Mouse (Mus musculus) neutrophil, adult 83 days (primary cell): ENCODE data around the gene Mcu. TPM values are rescaled to one million over a fixed set of nuclear protein-coding genes. Genes with fewer than 3 reads are reported as not detected.

ENCODE experiments used
- total RNA-seq, 2 experiments: library from RNA; stranded (reverse); gene quantifications; one replicate each; pipeline ENCODE4 v1.2.4; 2023

Mcu gene
- total RNA-seq = 10 to 100 TPM; 58.5 to 59.1 TPM

GRCm38 (mm10) chr10:59616522-59616921, at the start of gene Mcu:
Gene Mcu, minus strand, starts transcription at chr10:59616692.

GRCm38 (mm10) chr10:59615981-59616520, 441 bp downstream of the Mcu start, which contains the start of gene Gm10322:
Gene Gm10322, plus strand, starts transcription at chr10:59616063.

GRCm38 (mm10) chr10:59441735-59442134, 174.8 kb downstream of the Mcu start, which contains the start of gene Oit3:
Gene Oit3, minus strand, starts transcription at chr10:59441778.

GRCm38 (mm10) chr10:59402899-59403792, 213.3 kb downstream of the Mcu start, which contains the start of gene Pla2g12b:
Gene Pla2g12b, plus strand, starts transcription at chr10:59403660.

Other genes with a start within 250 kb of the Mcu start
- gene Gm10273, start 221.1 kb downstream of the Mcu start, total RNA-seq = 10 to 100 TPM in 1 of 2 experiments, not detected in 1; 15.4 TPM
- not detected for gene Pla2g12b, start 213.0 kb downstream of the Mcu start, total RNA-seq
- not detected for gene Oit3, start 174.9 kb downstream of the Mcu start, total RNA-seq
- gene Gm10322, start 629 bp downstream of the Mcu start, total RNA-seq = not detected
- 100 to 1,000 TPM; 102 to 110 TPM for gene Micu1, start 85.8 kb upstream of the Mcu start, total RNA-seq